Mouse (Mus musculus) embryonic facial prominence, embryonic 10.5 days (tissue): Measurements from ENCODE around the gene Slc35e1. TPM values are rescaled to one million over a fixed set of nuclear protein-coding genes. Genes with fewer than 3 reads are reported as not detected.

Experiments used
- DNase-seq: peaks from one replicate; pipeline ENCODE4 v3.0.0-alpha.2; 2017; ENCODE audit warnings: low spot score
- H3K27ac ChIP-seq: fragments of 300-500 bp; sonication (generic); replicated peaks from 2 replicates; pipeline ENCODE4 v1.5.1; 2016; ENCODE audit warnings: mild to moderate bottlenecking
- H3K27me3 ChIP-seq: fragments of 300-500 bp; sonication (generic); replicated peaks from 2 replicates; pipeline ENCODE4 v1.6.1; 2016; ENCODE audit warnings: low read depth, mild to moderate bottlenecking; ENCODE audit not compliant: poor library complexity, severe bottlenecking
- H3K36me3 ChIP-seq: fragments of 300-500 bp; sonication (generic); replicated peaks from 2 replicates; pipeline ENCODE4 v1.6.1; 2016; ENCODE audit warnings: mild to moderate bottlenecking, moderate library complexity
- H3K4me1 ChIP-seq: fragments of 300-500 bp; sonication (generic); 2 replicates; pipeline ENCODE4 v1.6.1; 2016
- H3K4me3 ChIP-seq: fragments of 300-500 bp; sonication (generic); 2 replicates; pipeline ENCODE4 v1.5.1; 2016; ENCODE audit warnings: mild to moderate bottlenecking, moderate library complexity
- H3K9me3 ChIP-seq: fragments of 300-500 bp; sonication (generic); 2 replicates; pipeline ENCODE4 v1.6.1; 2016; ENCODE audit warnings: mild to moderate bottlenecking
- WGBS: fragments of 180-500 bp; shearing (Covaris S2); methylation state at CpG from one replicate; pipeline ENCODE4 v1.1.7; 2016; 5-methylcytosine and 5-hydroxymethylcytosine counted together
- polyA plus RNA-seq: library from polyadenylated mRNA; unstranded; fragments of >200 nt; fragmentation: Nextera tagmentation; extraction: Ambion mirVana; gene quantifications from 2 replicates; pipeline ENCODE4 v1.2.1, GENCODE M21; 2016

Gene Slc35e1
- polyA plus RNA-seq, 1 experiment from 2014 or later = 20.2 TPM

DNA sequence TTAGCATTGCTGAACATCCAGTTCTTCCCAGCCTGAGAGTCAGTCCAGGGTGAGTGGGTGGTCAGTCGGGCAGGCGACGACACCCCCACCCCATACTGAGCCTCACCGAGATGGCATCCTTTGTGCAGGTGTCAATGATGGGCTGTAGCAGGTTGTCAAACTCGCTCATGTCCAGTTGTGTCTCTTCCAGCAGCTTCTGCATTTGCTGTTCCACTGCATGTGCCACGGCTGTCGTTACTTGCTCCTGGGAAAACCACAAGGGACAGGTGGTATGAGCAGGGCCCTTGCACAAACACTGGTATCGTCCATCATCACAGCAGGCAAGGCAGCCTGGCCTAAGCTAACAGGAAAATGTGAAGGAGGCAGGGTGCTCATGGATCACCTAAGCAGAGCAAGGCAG is 22.4 kb downstream of the Slc35e1 start:
- no peak for DNase-seq
- Histone ChIP-seq H3K4me1 (peaks cover 11% of the 10 kb centered on the region), H3K27me3 (no peaks in the 10 kb centered on the region), H3K27ac (no peak overlapping the region), H3K9me3 (no peaks in the 10 kb centered on the region), H3K4me3 (no peak overlapping the region), H3K36me3 (peaks cover 86% of the 10 kb centered on the region)
- WGBS = 93% methylated on average over 8 of the region's 8 CpGs

DNA sequence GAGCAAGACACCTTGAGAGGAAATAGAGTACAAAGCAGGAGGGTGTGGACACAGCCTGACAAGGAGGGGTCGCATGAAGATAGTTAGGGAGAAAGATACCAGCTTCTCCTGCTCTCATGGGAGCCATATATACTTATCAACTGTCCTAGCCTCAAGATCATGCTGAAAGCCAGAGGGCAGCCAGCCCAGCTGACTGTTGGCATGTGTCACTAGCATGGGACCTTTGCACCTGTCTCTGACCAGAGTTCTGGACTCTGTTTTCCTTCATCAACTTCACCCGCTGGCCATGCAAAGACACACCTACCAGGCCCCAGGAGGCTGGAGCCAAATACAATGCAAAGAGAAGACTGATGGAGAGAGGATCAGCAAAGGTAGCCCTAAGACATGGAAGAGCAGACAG is 23.2 kb downstream of the Slc35e1 start:
- Histone ChIP-seq H3K36me3 (peaks cover 93% of the 10 kb centered on the region), H3K27ac (no peak overlapping the region), H3K9me3 (no peaks in the 10 kb centered on the region), H3K4me3 (no peak overlapping the region), H3K27me3 (no peaks in the 10 kb centered on the region), H3K4me1 (peaks cover 10% of the 10 kb centered on the region)
- DNase-seq = no peak
- 89% methylated on average over 2 of the region's 2 CpGs for WGBS

DNA sequence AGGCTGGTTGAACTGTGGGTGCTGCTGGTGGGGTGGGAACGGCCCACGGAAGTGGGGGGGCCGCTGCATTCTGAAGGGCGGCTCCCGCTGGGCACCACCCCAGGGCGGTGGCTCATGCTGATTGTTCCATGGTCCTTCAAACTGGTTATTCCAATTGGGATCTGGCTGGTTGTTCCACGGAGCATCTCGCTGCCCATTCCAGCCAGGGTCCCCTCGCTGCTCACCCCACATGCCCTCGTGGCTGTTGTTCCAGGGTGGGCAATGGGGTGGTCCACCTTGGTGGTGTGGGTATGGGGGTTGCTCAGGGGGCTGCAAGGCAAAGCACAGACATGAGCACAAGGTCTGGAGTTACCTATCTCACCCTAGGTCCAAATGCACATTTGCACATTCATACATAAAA is 28.2 kb downstream of the Slc35e1 start:
- no peak for DNase-seq
- H3K36me3 ChIP-seq = peaks cover 100% of the 10 kb centered on the region

DNA sequence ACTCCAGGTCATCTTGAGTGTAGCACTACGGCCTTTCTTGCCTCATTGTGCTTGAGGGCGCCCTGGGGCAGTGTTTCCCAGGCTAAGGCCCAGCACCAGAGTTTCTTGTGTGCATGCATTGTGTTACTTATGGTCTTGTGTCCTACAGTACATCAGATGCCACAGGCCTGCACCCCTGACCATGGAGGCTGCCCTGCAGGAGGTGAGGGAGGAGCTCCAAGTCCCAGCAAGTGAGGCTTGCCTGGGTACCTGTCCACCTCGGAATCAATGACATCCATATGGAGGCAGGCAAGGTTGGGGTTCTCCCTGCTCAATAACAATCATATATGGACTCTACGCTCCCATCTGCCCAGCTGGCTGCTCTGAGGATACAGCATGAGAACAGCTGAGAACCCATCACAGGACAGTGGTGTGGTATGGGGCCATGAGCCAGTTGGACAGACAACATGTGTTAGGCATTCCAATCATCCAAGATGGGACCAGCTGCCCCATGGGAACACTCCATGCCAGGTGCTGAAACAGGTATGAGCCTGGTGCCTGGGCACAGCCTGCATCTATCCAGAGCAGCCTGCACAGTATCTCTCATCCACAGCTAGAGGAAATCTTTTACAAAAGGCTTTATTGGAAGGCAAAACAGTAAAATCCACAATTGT is 32.4 kb downstream of the Slc35e1 start:
- WGBS = 85% methylated on average over 4 of the region's 4 CpGs
- Histone ChIP-seq H3K27ac (no peak overlapping the region), H3K4me1 (no peaks in the 10 kb centered on the region), H3K9me3 (no peaks in the 10 kb centered on the region), H3K27me3 (no peaks in the 10 kb centered on the region), H3K36me3 (peaks cover 80% of the 10 kb centered on the region), H3K4me3 (no peak overlapping the region)
- no peak for DNase-seq

More for the DNA sequence above, 28.2 kb downstream of the Slc35e1 start:
- no peak overlapping the region for H3K4me3 ChIP-seq
- H3K4me1 ChIP-seq = no peaks in the 10 kb centered on the region
- no peaks in the 10 kb centered on the region for H3K27me3 ChIP-seq
- H3K9me3 ChIP-seq = no peaks in the 10 kb centered on the region
- H3K27ac ChIP-seq = no peak overlapping the region
- WGBS = 95% methylated on average over 10 of the region's 10 CpGs

DNA sequence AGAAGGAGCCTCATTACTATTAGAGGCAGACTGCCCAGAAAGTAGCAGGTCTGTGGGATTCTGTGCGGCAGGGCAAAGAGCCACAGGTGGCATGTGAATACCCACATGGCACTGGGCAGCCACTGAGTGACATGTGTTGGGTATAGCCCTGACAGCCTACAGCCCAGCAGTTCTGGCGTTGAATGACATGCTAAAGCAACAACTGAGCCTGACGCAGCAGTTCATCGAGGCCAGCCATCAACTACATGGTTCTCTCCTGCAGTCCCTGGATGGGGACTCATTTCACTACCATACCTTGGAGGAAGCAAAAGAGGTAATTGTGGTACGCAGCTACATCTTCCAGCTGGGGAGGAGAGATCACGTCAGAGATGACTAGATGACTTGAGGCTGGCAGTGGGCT is 34.0 kb downstream of the Slc35e1 start:
- H3K9me3 ChIP-seq = peaks cover 3% of the 10 kb centered on the region; the same call in 1 of the 2 replicates
- DNase-seq = no peak
- no peak overlapping the region for H3K27ac ChIP-seq
- H3K27me3 ChIP-seq = no peaks in the 10 kb centered on the region
- 87% methylated on average over 6 of the region's 6 CpGs for WGBS
- no peak overlapping the region for H3K4me3 ChIP-seq
- no peaks in the 10 kb centered on the region for H3K4me1 ChIP-seq
- peaks cover 80% of the 10 kb centered on the region for H3K36me3 ChIP-seq

DNA sequence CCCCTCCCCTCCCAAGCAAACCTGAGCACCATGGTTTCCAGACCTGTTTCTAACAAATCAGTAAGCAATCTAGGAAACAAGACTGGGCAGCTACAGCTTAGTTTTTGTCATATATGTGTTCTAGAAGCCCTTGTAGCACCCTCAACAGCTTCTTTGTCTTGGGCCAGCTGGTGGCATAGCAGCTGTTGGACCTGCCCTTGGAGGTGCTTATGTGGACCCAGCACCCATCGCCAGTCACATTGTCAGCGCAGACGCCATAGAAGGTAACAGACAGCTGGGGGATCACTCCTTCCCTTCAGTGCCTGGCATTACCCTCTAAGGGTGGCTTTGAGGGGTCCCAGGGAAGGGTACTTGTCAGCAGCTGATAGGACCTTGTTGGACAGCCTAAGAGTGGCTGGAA is 34.6 kb downstream of the Slc35e1 start:
- 92% methylated on average over 3 of the region's 3 CpGs for WGBS
- no peaks in the 10 kb centered on the region for H3K27me3 ChIP-seq
- H3K9me3 ChIP-seq = peaks cover 3% of the 10 kb centered on the region; the same call in 1 of the 2 replicates
- DNase-seq = no peak
- no peak overlapping the region for H3K27ac ChIP-seq
- H3K4me1 ChIP-seq = no peaks in the 10 kb centered on the region
- peaks cover 80% of the 10 kb centered on the region for H3K36me3 ChIP-seq
- H3K4me3 ChIP-seq = no peak overlapping the region

DNA sequence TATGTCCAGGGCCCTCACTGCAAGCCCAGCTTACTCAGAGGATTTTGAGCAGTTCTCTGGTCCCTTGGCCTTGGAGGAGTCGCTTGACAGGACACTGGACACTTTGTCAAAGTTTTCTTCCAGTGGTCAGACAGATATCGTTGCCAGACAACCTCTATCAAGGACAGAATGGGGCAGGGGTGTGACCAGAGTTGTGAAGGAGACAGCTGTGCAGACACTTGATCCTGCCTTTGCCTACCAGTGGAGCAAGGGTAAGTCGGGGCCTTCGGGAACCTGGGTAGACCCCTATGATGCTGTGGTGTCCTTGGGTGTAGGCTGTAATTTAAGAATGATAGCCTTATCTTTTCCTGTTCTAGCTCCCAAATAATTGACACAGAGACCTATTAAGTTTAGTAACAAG is 37.1 kb downstream of the Slc35e1 start:
- Histone ChIP-seq H3K4me1 (no peaks in the 10 kb centered on the region), H3K36me3 (peaks cover 78% of the 10 kb centered on the region), H3K9me3 (peaks cover 3% of the 10 kb centered on the region; the same call in 1 of the 2 replicates), H3K27me3 (no peaks in the 10 kb centered on the region), H3K27ac (no peak overlapping the region), H3K4me3 (no peak overlapping the region)
- 91% methylated on average over 4 of the region's 4 CpGs for WGBS
- DNase-seq = no peak

DNA sequence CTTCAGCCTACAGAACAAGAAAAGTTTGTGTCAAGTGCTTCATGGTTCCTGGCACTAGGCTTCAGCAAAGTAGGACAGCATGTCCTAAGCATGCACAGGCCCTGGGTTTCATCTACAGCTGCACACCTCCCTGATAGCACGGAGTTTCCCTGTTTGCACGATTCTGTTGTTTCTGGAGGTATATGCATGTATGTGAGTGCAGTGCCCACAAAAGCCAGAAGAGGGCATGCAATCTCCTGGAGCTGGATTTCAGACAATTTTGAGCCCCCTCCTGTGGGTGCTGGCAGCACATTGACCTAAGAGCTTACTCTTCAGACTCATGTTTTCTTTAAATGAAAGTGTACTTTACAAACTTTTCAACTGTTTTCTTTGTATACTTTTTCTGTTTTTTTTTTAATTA is 38.5 kb downstream of the Slc35e1 start:
- WGBS = 95% methylated on average over 2 of the region's 2 CpGs
- no peak overlapping the region for H3K4me3 ChIP-seq
- no peak for DNase-seq
- H3K27ac ChIP-seq = no peak overlapping the region
- no peaks in the 10 kb centered on the region for H3K4me1 ChIP-seq
- peaks cover 78% of the 10 kb centered on the region for H3K36me3 ChIP-seq
- no peaks in the 10 kb centered on the region for H3K27me3 ChIP-seq
- peaks cover 3% of the 10 kb centered on the region; the same call in 1 of the 2 replicates for H3K9me3 ChIP-seq

DNA sequence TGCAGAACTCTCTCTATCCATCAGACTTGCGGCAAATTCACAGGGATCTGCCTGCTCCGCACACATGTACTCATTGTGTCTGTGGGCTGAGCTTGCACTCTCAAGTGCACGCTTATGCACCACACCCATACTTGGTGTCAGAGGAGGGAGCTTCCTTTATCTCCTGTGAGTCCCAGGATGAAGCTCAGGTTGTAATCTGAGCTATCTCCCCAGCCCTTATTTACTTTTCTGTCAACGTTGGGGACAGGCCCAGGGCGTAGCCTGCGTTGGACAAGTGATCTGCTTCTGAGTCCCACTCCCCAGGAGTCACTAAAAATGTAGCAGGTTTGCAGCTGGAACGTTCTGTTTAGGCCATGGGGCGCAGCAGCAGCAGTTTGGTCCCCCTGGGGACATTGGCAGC is 40.9 kb downstream of the Slc35e1 start:
- H3K36me3 ChIP-seq = peaks cover 81% of the 10 kb centered on the region
- peaks cover 3% of the 10 kb centered on the region; the same call in 1 of the 2 replicates for H3K9me3 ChIP-seq
- H3K4me3 ChIP-seq = no peak overlapping the region
- WGBS = 86% methylated on average over 8 of the region's 8 CpGs
- H3K27ac ChIP-seq = no peak overlapping the region
- H3K27me3 ChIP-seq = no peaks in the 10 kb centered on the region
- no peak for DNase-seq
- H3K4me1 ChIP-seq = no peaks in the 10 kb centered on the region

DNA sequence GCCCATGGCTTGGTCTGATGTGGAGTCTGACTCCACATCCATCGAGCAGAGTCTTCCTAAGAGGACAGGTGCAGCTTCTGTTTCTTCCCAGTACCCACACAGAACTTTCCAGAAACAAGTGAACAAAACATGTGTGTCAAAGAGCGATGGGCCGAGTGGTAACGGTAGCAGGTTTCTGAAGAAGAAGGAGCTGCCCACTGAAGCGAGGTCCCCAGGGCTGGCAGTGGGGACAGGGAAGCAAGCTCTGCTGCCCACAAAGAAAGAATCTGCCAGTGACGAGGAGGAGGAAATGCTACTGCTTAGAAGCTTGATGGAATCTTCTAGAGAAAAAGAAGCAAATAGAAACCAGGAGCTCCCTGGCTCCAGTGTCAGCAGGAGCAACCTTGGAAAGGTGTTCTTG is 47.3 kb downstream of the Slc35e1 start:
- no peaks in the 10 kb centered on the region for H3K27me3 ChIP-seq
- H3K9me3 ChIP-seq = no peaks in the 10 kb centered on the region
- H3K36me3 ChIP-seq = peaks cover 33% of the 10 kb centered on the region
- 93% methylated on average over 6 of the region's 6 CpGs for WGBS
- DNase-seq = no peak
- H3K4me3 ChIP-seq = no peak overlapping the region
- peaks cover 8% of the 10 kb centered on the region for H3K4me1 ChIP-seq
- no peak overlapping the region for H3K27ac ChIP-seq

DNA sequence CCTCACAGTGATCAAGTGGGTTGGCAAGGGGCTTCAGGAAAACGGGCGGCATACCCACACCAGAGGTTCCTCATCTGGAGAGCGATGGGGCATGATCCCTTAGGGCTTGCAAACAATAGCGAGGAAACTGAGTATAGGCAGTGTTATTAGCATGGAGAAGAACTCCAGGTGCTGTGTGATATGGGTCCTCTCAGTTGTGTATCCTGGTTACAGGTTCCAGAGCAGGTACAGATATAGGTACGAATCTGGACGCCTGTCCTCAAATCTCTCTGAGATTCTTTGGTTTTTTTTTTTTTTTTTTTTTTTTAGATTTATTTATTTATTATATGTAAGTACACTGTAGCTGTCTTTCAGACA is 48.4 kb downstream of the Slc35e1 start:
- Histone ChIP-seq H3K4me1 (peaks cover 8% of the 10 kb centered on the region), H3K27me3 (no peaks in the 10 kb centered on the region), H3K36me3 (peaks cover 22% of the 10 kb centered on the region), H3K27ac (peak overlapping the region; percentile 85), H3K4me3 (peak overlapping the region; percentile 62), H3K9me3 (no peaks in the 10 kb centered on the region)
- 46% methylated on average over 6 of the region's 6 CpGs for WGBS
- no peak for DNase-seq

DNA sequence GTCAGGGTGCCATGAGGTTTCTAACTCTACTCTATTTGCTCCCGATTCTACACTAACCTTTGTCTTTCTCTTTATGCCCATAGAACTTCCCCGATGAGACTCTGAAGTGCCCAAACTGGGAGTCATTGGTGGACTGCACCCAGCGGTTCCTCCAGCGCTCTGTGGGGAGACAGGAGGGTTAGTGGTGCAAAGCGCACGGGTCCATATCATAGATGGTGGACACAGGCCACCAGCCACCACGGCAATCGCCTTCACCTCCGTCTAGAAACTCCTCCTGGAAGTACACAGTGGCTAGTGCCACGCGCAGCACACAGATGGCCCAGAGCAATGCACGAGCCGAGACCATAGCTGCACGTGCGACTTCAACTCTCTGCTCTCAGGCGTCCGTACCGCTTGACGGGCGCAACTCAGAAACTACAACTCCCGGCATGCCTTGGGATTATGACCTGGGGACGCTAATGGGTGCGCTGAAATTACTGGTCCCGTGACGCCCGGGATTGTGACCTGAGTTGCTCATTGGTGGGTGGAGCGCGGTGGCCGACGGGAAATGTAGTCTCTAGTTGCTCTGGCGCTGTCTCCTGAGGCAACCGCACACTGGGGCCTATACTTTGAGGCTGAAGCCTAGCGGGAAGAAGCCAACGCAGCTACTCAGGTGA is 48.9 kb downstream of the Slc35e1 start, which contains the start of the genes Calr3 and 1700030K09Rik:
TSS of gene Calr3 (minus strand) at position 533 of the 656 bp plus-strand sequence.
TSS of gene 1700030K09Rik (plus strand) at position 543 of the 656 bp plus-strand sequence.
- no peaks in the 10 kb centered on the region for H3K9me3 ChIP-seq
- peak; percentile 98 for DNase-seq
- H3K36me3 ChIP-seq = peaks cover 21% of the 10 kb centered on the region
- H3K4me3 ChIP-seq = peak within 1 kb of the TSS; percentile 62
- peak within 1 kb of the TSS; percentile 85 for H3K27ac ChIP-seq
- 6% methylated on average over 34 of the region's 34 CpGs for WGBS
- H3K27me3 ChIP-seq = no peaks in the 10 kb centered on the region
- peaks cover 8% of the 10 kb centered on the region for H3K4me1 ChIP-seq
